Mouse (Mus musculus): ENCODE measurements around the gene Zbtb42. TPM values are rescaled to one million over a fixed set of nuclear protein-coding genes. Genes with fewer than 3 reads are reported as not detected.

The Zbtb42 gene
- total RNA-seq (2015) (6.4 and 9.0 TPM in 2 replicates), total RNA-seq (2017) (3.9 and 4.7 TPM in 2 replicates)

GRCm38 (mm10) chr12:112678555-112679026, at the start of gene Zbtb42:
Gene Zbtb42 (plus strand): TSS chr12:112678828.
- peak; percentile 36 for ATAC-seq (ENCODE audit: poor library complexity, severe bottlenecking)

- ATAC-seq (ENCODE audit: poor library complexity, severe bottlenecking) = peak; percentile 71
These were observed 49.5 kb upstream of the Zbtb42 start for GRCm38 (mm10) chr12:112628928-112629721.

GRCm38 (mm10) chr12:112630029-112630428, 48.6 kb upstream of the Zbtb42 start:
- ATAC-seq (ENCODE audit: poor library complexity, severe bottlenecking) = no peak

GRCm38 (mm10) chr12:112630796-112631195, 47.8 kb upstream of the Zbtb42 start:
- ATAC-seq (ENCODE audit: poor library complexity, severe bottlenecking) = no peak

GRCm38 (mm10) chr12:112631472-112631871, 47.2 kb upstream of the Zbtb42 start:
- no peak for ATAC-seq (ENCODE audit: poor library complexity, severe bottlenecking)

- no peak for ATAC-seq (ENCODE audit: poor library complexity, severe bottlenecking)
These were observed 46.4 kb upstream of the Zbtb42 start for GRCm38 (mm10) chr12:112632084-112632777.

- ATAC-seq (ENCODE audit: poor library complexity, severe bottlenecking) = peak; percentile 49
These were observed 45.7 kb upstream of the Zbtb42 start for GRCm38 (mm10) chr12:112632907-112633306.

GRCm38 (mm10) chr12:112633686-112634085, 44.9 kb upstream of the Zbtb42 start:
- ATAC-seq (ENCODE audit: poor library complexity, severe bottlenecking) = no peak

- no peak for ATAC-seq (ENCODE audit: poor library complexity, severe bottlenecking)
These were observed 39.1 kb upstream of the Zbtb42 start for GRCm38 (mm10) chr12:112639526-112639925.

- ATAC-seq (ENCODE audit: poor library complexity, severe bottlenecking) = no peak
These were observed 35.5 kb upstream of the Zbtb42 start for GRCm38 (mm10) chr12:112643126-112643525.

GRCm38 (mm10) chr12:112644180-112644854, 34.3 kb upstream of the Zbtb42 start, which contains the start of gene Siva1:
Gene Siva1 (plus strand): TSS chr12:112644679.
- ATAC-seq (ENCODE audit: poor library complexity, severe bottlenecking) = peak; percentile 85

GRCm38 (mm10) chr12:112644855-112645506, 33.6 kb upstream of the Zbtb42 start:
- ATAC-seq (ENCODE audit: poor library complexity, severe bottlenecking) = peak; percentile 30; the same call in 1 of the 2 replicates

- no peak for ATAC-seq (ENCODE audit: poor library complexity, severe bottlenecking)
These were observed 32.5 kb upstream of the Zbtb42 start for GRCm38 (mm10) chr12:112646139-112646538.

- ATAC-seq (ENCODE audit: poor library complexity, severe bottlenecking) = peak; percentile 22
These were observed 30.5 kb upstream of the Zbtb42 start for GRCm38 (mm10) chr12:112648081-112648480.

GRCm38 (mm10) chr12:112651778-112652439, 26.7 kb upstream of the Zbtb42 start:
- ATAC-seq (ENCODE audit: poor library complexity, severe bottlenecking) = no peak

GRCm38 (mm10) chr12:112653157-112653824, 25.3 kb upstream of the Zbtb42 start:
- ATAC-seq (ENCODE audit: poor library complexity, severe bottlenecking) = peak; percentile 85

- no peak for ATAC-seq (ENCODE audit: poor library complexity, severe bottlenecking)
These were observed 24.6 kb upstream of the Zbtb42 start for GRCm38 (mm10) chr12:112654076-112654475.

GRCm38 (mm10) chr12:112658619-112659018, 20.0 kb upstream of the Zbtb42 start:
- ATAC-seq (ENCODE audit: poor library complexity, severe bottlenecking) = no peak

- ATAC-seq (ENCODE audit: poor library complexity, severe bottlenecking) = peak; percentile 67
These were observed 19.5 kb upstream of the Zbtb42 start for GRCm38 (mm10) chr12:112659109-112659508.

All from megakaryocyte, adult 5-6 weeks (primary cell).